Mouse (Mus musculus) C2C12 (cell line): ENCODE data around the gene Slc1a1. TPM values are rescaled to one million over a fixed set of nuclear protein-coding genes. Genes with fewer than 3 reads are reported as not detected.
A peak's percentile ranks its signal among the peaks of the same experiment; 100 is the strongest.

ENCODE experiments used
- H3K27me3 ChIP-seq: one replicate; pipeline ENCODE4 v1.6.1; 2011; ENCODE audit not compliant: control insufficient read depth, insufficient read depth, insufficient read length
- H3K36me3 ChIP-seq: one replicate; pipeline ENCODE4 v1.6.1; 2011; ENCODE audit not compliant: control insufficient read depth, insufficient read depth
- H3K4me3 ChIP-seq: one replicate; pipeline ENCODE4 v1.5.1; 2011; ENCODE audit warnings: mild to moderate bottlenecking, control low read depth; ENCODE audit not compliant: poor library complexity, insufficient read depth, severe bottlenecking
- H3K79me2 ChIP-seq: one replicate; pipeline ENCODE4 v1.6.1; 2011; ENCODE audit not compliant: control insufficient read depth, insufficient read depth
- H3K79me3 ChIP-seq: one replicate; pipeline ENCODE4 v1.6.1; 2011; ENCODE audit warnings: low read depth, control low read depth
- H3ac ChIP-seq: one replicate; pipeline ENCODE3; 2011; ENCODE audit warnings: low read depth; ENCODE audit not compliant: control insufficient read depth, insufficient read length
- CEBPB ChIP-seq: IDR thresholded peaks from one replicate; pipeline ENCODE4 v1.6.1; 2011; ENCODE audit warnings: low read depth, mild to moderate bottlenecking, control low read depth, moderate library complexity
- CTCF ChIP-seq: IDR thresholded peaks from one replicate; pipeline ENCODE4 v1.5.1; 2011; ENCODE audit not compliant: control insufficient read depth, insufficient read depth, insufficient read length
- FOSL1 ChIP-seq: IDR thresholded peaks from one replicate; pipeline ENCODE4 v1.8.0; 2011; ENCODE audit warnings: mild to moderate bottlenecking, low read length; ENCODE audit not compliant: poor library complexity, insufficient read depth, severe bottlenecking
- MAX ChIP-seq: IDR thresholded peaks from one replicate; pipeline ENCODE4 v1.6.1; 2011; ENCODE audit warnings: mild to moderate bottlenecking, control low read depth
- MYOD1 ChIP-seq: IDR thresholded peaks from one replicate; pipeline ENCODE4 v1.6.1; 2011; ENCODE audit warnings: low read depth; ENCODE audit not compliant: control insufficient read depth, insufficient read length
- MYOG ChIP-seq: IDR thresholded peaks from one replicate; pipeline ENCODE4 v1.6.1; 2011; ENCODE audit not compliant: control insufficient read depth, insufficient read length; ENCODE audit errors: extremely low read depth
- USF1 ChIP-seq: IDR thresholded peaks from one replicate; pipeline ENCODE4 v1.6.1; 2011; ENCODE audit warnings: low read depth, mild to moderate bottlenecking, control low read depth, moderate library complexity
- polyA plus RNA-seq: library from polyadenylated mRNA; unstranded; fragments of >200 nt; fragmentation: generic; extraction: Trizol; gene quantifications from one replicate; pipeline ENCODE4 v1.2.1, GENCODE M21; 2012; ENCODE audit warnings: missing spikeins

The Slc1a1 gene
- polyA plus RNA-seq, 1 experiment, result 0.01 TPM

- TF ChIP-seq CTCF, result no peak
- TF ChIP-seq MYOD1, result no peak
- no peak for TF ChIP-seq CEBPB
- no peak for TF ChIP-seq MAX
- no peak for TF ChIP-seq FOSL1
- TF ChIP-seq USF1, result no peak
- TF ChIP-seq MYOG, result no peak
- Histone ChIP-seq H3K36me3 (no peaks in the 10 kb centered on the region), H3K79me2 (no peaks in the 10 kb centered on the region), H3K27me3 (no peaks in the 10 kb centered on the region), H3ac (no peak overlapping the region), H3K4me3 (no peak overlapping the region), H3K79me3 (no peaks in the 10 kb centered on the region)
Observed at GRCm38 (mm10) chr19:28929034-28929433, 94.2 kb downstream of the Slc1a1 start.

GRCm38 (mm10) chr19:28934897-28935296 is 100.0 kb downstream of the Slc1a1 start:
- Histone ChIP-seq H3K79me2 (no peaks in the 10 kb centered on the region), H3K4me3 (no peak overlapping the region), H3ac (no peak overlapping the region), H3K27me3 (peaks cover 27% of the 10 kb centered on the region), H3K79me3 (no peaks in the 10 kb centered on the region), H3K36me3 (no peaks in the 10 kb centered on the region)
- TF ChIP-seq CTCF, result no peak
- TF ChIP-seq MYOD1, result no peak
- TF ChIP-seq MAX, result no peak
- TF ChIP-seq FOSL1, result no peak
- TF ChIP-seq MYOG, result no peak

- TF ChIP-seq CEBPB (no peak), MYOG (no peak), MAX (no peak), CTCF (no peak), FOSL1 (no peak), USF1 (no peak), MYOD1 (no peak)
- Histone ChIP-seq H3K79me3 (no peaks in the 10 kb centered on the region), H3K27me3 (peaks cover 31% of the 10 kb centered on the region), H3K36me3 (no peaks in the 10 kb centered on the region), H3K4me3 (no peak overlapping the region), H3ac (no peak overlapping the region), H3K79me2 (no peaks in the 10 kb centered on the region)
Observed at GRCm38 (mm10) chr19:28940135-28940874, 105.5 kb downstream of the Slc1a1 start.

- Histone ChIP-seq H3ac (no peak overlapping the region), H3K27me3 (peaks cover 23% of the 10 kb centered on the region), H3K79me3 (no peaks in the 10 kb centered on the region), H3K79me2 (no peaks in the 10 kb centered on the region), H3K36me3 (no peaks in the 10 kb centered on the region), H3K4me3 (no peak overlapping the region)
- TF ChIP-seq MAX, result no peak
Observed at GRCm38 (mm10) chr19:28941271-28941670, 106.4 kb downstream of the Slc1a1 start.

GRCm38 (mm10) chr19:28946782-28947181 is 111.9 kb downstream of the Slc1a1 start:
- H3K27me3 ChIP-seq, result peaks cover 6% of the 10 kb centered on the region

GRCm38 (mm10) chr19:28947311-28947710 is 112.5 kb downstream of the Slc1a1 start:
- Histone ChIP-seq H3K27me3 (peaks cover 6% of the 10 kb centered on the region), H3K36me3 (no peaks in the 10 kb centered on the region), H3ac (no peak overlapping the region), H3K4me3 (no peak overlapping the region), H3K79me2 (no peaks in the 10 kb centered on the region), H3K79me3 (no peaks in the 10 kb centered on the region)
- TF ChIP-seq USF1 (no peak), FOSL1 (no peak), MYOG (no peak), CEBPB (no peak), MYOD1 (no peak), CTCF (no peak), MAX (no peak)

More at GRCm38 (mm10) chr19:28946782-28947181, 111.9 kb downstream of the Slc1a1 start:
- TF ChIP-seq MYOD1 (peak; percentile 54), FOSL1 (no peak)
- no peak overlapping the region for H3K4me3 ChIP-seq
- H3K79me2 ChIP-seq, result no peaks in the 10 kb centered on the region
- H3K79me3 ChIP-seq, result no peaks in the 10 kb centered on the region
- no peak overlapping the region for H3ac ChIP-seq
- no peaks in the 10 kb centered on the region for H3K36me3 ChIP-seq

- TF ChIP-seq CTCF (no peak), MYOG (no peak), MAX (no peak), MYOD1 (no peak), FOSL1 (no peak), USF1 (no peak), CEBPB (no peak)
- Histone ChIP-seq H3K27me3 (peaks cover 10% of the 10 kb centered on the region), H3K36me3 (no peaks in the 10 kb centered on the region), H3K79me2 (no peaks in the 10 kb centered on the region), H3K79me3 (no peaks in the 10 kb centered on the region), H3K4me3 (no peak overlapping the region), H3ac (no peak overlapping the region)
Observed at GRCm38 (mm10) chr19:28951251-28951650, 116.4 kb downstream of the Slc1a1 start.
